ENCODE assay signal across 22 mouse cellular contexts in the genomic region with DNA sequence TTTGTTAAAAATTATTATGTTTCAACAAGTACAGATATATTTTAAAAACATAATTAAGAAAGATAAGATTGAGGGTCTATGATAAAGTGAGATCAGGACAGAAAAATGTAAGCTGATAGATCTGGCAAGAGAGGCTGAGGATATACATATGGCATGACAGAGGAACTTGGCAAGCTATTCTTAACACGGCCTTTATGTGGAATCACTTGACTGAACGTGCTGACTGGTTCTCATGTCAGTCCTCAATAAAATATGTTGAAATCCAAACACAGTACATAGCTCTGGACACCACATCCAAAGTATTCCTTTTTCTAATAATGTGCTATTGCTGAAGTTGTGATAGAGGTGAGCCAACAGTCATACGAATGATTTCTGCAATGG.
DNase-seq lines count a peak whose midpoint lies in the region; ATAC-seq and TF ChIP-seq lines count a peak whose summit lies in the region.
"Had no signal": no experiment of that assay in that cellular context is flagged by ENCODE, and none has a peak within 500 bp of the region (broad histone marks: within the 10 kb centered on the region; RNA-seq: fewer than 3 reads in every experiment).

No protein-coding gene starts in this region.

- no peak overlapping the region for H3K4me2 ChIP-seq in forebrain, embryonic 14.5 days (ENCODE audit: low read length)
- H3K4me2 ChIP-seq in forebrain, embryonic 13.5 days: no peak overlapping the region
- H3K4me2 ChIP-seq in heart, postnatal 0 days (ENCODE audit: low read depth, low read length): no peak overlapping the region
- no peak overlapping the region for H3K4me2 ChIP-seq in limb, embryonic 14.5 days (replicated peaks; ENCODE audit: low read depth, low read length, severe bottlenecking)
- H3K4me2 ChIP-seq: embryonic facial prominence, embryonic 13.5 days; hindbrain, embryonic 13.5 days; liver, embryonic 12.5 days; midbrain, embryonic 15.5 days had no signal

- WGBS in forebrain, embryonic 14.5 days: 77% methylated on average over 3 of the region's 3 CpGs
- 90% methylated on average over 3 of the region's 3 CpGs for WGBS in forebrain, embryonic 13.5 days
- WGBS in heart, postnatal 0 days: 32% methylated on average over 3 of the region's 3 CpGs
- 78% methylated on average over 3 of the region's 3 CpGs for WGBS in limb, embryonic 14.5 days
- WGBS in limb, embryonic 10.5 days: 93% methylated on average over 3 of the region's 3 CpGs

- H3K9ac ChIP-seq in forebrain, embryonic 14.5 days (ENCODE audit: low read length): no peak overlapping the region
- H3K9ac ChIP-seq in forebrain, embryonic 13.5 days: no peak overlapping the region
- H3K9ac ChIP-seq in heart, postnatal 0 days (replicated peaks; ENCODE audit: low read depth, low read length): no peak overlapping the region
- no peak overlapping the region for H3K9ac ChIP-seq in limb, embryonic 14.5 days (ENCODE audit: low read depth, low read length, severe bottlenecking)
- H3K9ac ChIP-seq: embryonic facial prominence, embryonic 13.5 days; hindbrain, embryonic 13.5 days; liver, embryonic 12.5 days; midbrain, embryonic 15.5 days had no signal

- H3K4me3 ChIP-seq in forebrain, embryonic 14.5 days (ENCODE audit: low read depth, low read length): no peak overlapping the region
- H3K4me3 ChIP-seq in forebrain, embryonic 13.5 days: no peak overlapping the region
- no peak overlapping the region for H3K4me3 ChIP-seq in heart, postnatal 0 days (ENCODE audit: low read depth, low read length)
- no peak overlapping the region for H3K4me3 ChIP-seq in limb, embryonic 14.5 days (replicated peaks; ENCODE audit: low read length)
- no peak overlapping the region for H3K4me3 ChIP-seq in limb, embryonic 10.5 days
- H3K4me3 ChIP-seq: embryonic facial prominence, embryonic 13.5 days; hindbrain, embryonic 13.5 days; liver, embryonic 12.5 days; midbrain, embryonic 15.5 days; myocyte had no signal

- peak; percentile 13 for DNase-seq in forebrain, embryonic 14.5 days (ENCODE audit: low spot score)
- peak; percentile 12 for DNase-seq in heart, postnatal 0 days (ENCODE audit: low spot score)
- no peak for DNase-seq in heart, postnatal 14 days
- peak; percentile 72 for DNase-seq in limb, embryonic 14.5 days (ENCODE audit: low spot score)
- DNase-seq in limb, embryonic 10.5 days (ENCODE audit: low spot score): no peak
- peak; percentile 38 for DNase-seq in brain, embryonic 14.5 days (ENCODE audit: low read depth)
- DNase-seq in frontal cortex, postnatal 14 days (ENCODE audit: low spot score in 2 of 2): no peak
- DNase-seq: adrenal gland, adult 8-10 months; cerebellum, adult 11 months; cerebellum, postnatal 10 days; gastrocnemius, postnatal 36 days; lung, postnatal 14 days; thymus, postnatal 36 days had no signal

- no peaks in the 10 kb centered on the region for H3K4me1 ChIP-seq in forebrain, embryonic 14.5 days (ENCODE audit: control insufficient read depth, insufficient read depth, low read length)
- no peaks in the 10 kb centered on the region for H3K4me1 ChIP-seq in forebrain, embryonic 13.5 days
- H3K4me1 ChIP-seq in heart, postnatal 0 days (ENCODE audit: control insufficient read depth, insufficient read depth): no peaks in the 10 kb centered on the region
- no peaks in the 10 kb centered on the region for H3K4me1 ChIP-seq in limb, embryonic 14.5 days (ENCODE audit: control insufficient read depth, insufficient read depth, low read length)
- no peaks in the 10 kb centered on the region for H3K4me1 ChIP-seq in limb, embryonic 10.5 days
- H3K4me1 ChIP-seq: embryonic facial prominence, embryonic 13.5 days; hindbrain, embryonic 13.5 days; liver, embryonic 12.5 days; midbrain, embryonic 15.5 days had no signal

- H3K27me3 ChIP-seq in forebrain, embryonic 14.5 days (replicated peaks; ENCODE audit: control insufficient read depth, insufficient read depth, low read length): no peaks in the 10 kb centered on the region
- no peaks in the 10 kb centered on the region for H3K27me3 ChIP-seq in forebrain, embryonic 13.5 days
- H3K27me3 ChIP-seq in heart, postnatal 0 days (ENCODE audit: control insufficient read depth, insufficient read depth, low read length): no peaks in the 10 kb centered on the region
- no peaks in the 10 kb centered on the region for H3K27me3 ChIP-seq in limb, embryonic 14.5 days (ENCODE audit: control insufficient read depth, insufficient read depth, low read length)
- H3K27me3 ChIP-seq in limb, embryonic 10.5 days (ENCODE audit: low read depth, poor library complexity, severe bottlenecking): no peaks in the 10 kb centered on the region
- H3K27me3 ChIP-seq: embryonic facial prominence, embryonic 13.5 days; hindbrain, embryonic 13.5 days; liver, embryonic 12.5 days; midbrain, embryonic 15.5 days; Patski had no signal

- H3K36me3 ChIP-seq in forebrain, embryonic 14.5 days (ENCODE audit: control insufficient read depth, insufficient read depth, low read length): no peaks in the 10 kb centered on the region
- H3K36me3 ChIP-seq in forebrain, embryonic 13.5 days (ENCODE audit: poor library complexity, severe bottlenecking): no peaks in the 10 kb centered on the region
- no peaks in the 10 kb centered on the region for H3K36me3 ChIP-seq in heart, postnatal 0 days (replicated peaks; ENCODE audit: control insufficient read depth, insufficient read depth, low read length)
- H3K36me3 ChIP-seq in limb, embryonic 14.5 days (ENCODE audit: control insufficient read depth, insufficient read depth, low read length): no peaks in the 10 kb centered on the region
- no peaks in the 10 kb centered on the region for H3K36me3 ChIP-seq in limb, embryonic 10.5 days
- H3K36me3 ChIP-seq: embryonic facial prominence, embryonic 13.5 days; hindbrain, embryonic 13.5 days; liver, embryonic 12.5 days; midbrain, embryonic 15.5 days had no signal

- no peak for TF ChIP-seq POLR2A in limb, embryonic 14.5 days (IDR thresholded peaks at IDR 0.05; ENCODE audit: borderline replicate concordance, extremely low read depth, insufficient read depth, insufficient read length)
- TF ChIP-seq POLR2A in brain, embryonic 14.5 days (IDR thresholded peaks at IDR 0.05; ENCODE audit: borderline replicate concordance, extremely low read depth, insufficient read depth, insufficient read length, poor library complexity, severe bottlenecking): no peak

- no peaks in the 10 kb centered on the region for H3K9me3 ChIP-seq in forebrain, embryonic 14.5 days (replicated peaks; ENCODE audit: control insufficient read depth, low read length)
- H3K9me3 ChIP-seq in forebrain, embryonic 13.5 days (replicated peaks): no peaks in the 10 kb centered on the region
- H3K9me3 ChIP-seq in heart, postnatal 0 days (replicated peaks; ENCODE audit: control insufficient read depth, low read length): peaks cover 6% of the 10 kb centered on the region; the same call in 1 of the 2 replicates
- no peaks in the 10 kb centered on the region for H3K9me3 ChIP-seq in limb, embryonic 14.5 days (ENCODE audit: control insufficient read depth, low read length)
- no peaks in the 10 kb centered on the region for H3K9me3 ChIP-seq in limb, embryonic 10.5 days (replicated peaks)
- H3K9me3 ChIP-seq: embryonic facial prominence, embryonic 13.5 days; hindbrain, embryonic 13.5 days; liver, embryonic 12.5 days; midbrain, embryonic 15.5 days had no signal

- no peak for ATAC-seq in forebrain, embryonic 14.5 days
- ATAC-seq in forebrain, embryonic 13.5 days: no peak
- no peak for ATAC-seq in heart, postnatal 0 days (ENCODE audit: insufficient read depth, low read depth)
- ATAC-seq in limb, embryonic 14.5 days (ENCODE audit: low FRiP score, low read depth): no peak
- ATAC-seq: CD4-positive, CD25-positive, alpha-beta regulatory T cell, adult 4 months; inflammation-experienced regulatory T-cells, adult 6 months; liver, embryonic 12.5 days; midbrain, embryonic 15.5 days; Patski had no signal

- intact Hi-C loops in heart, postnatal 14 days (cut with DNase I): no loop called here

- no peak overlapping the region for H3K27ac ChIP-seq in forebrain, embryonic 14.5 days (ENCODE audit: low read depth, low read length)
- no peak overlapping the region for H3K27ac ChIP-seq in forebrain, embryonic 13.5 days
- no peak overlapping the region for H3K27ac ChIP-seq in heart, postnatal 0 days (ENCODE audit: low read depth)
- H3K27ac ChIP-seq in limb, embryonic 14.5 days (replicated peaks; ENCODE audit: low read depth, low read length): no peak overlapping the region
- H3K27ac ChIP-seq in limb, embryonic 10.5 days: no peak overlapping the region
- H3K27ac ChIP-seq: embryonic facial prominence, embryonic 13.5 days; hindbrain, embryonic 13.5 days; liver, embryonic 12.5 days; midbrain, embryonic 15.5 days had no signal

- TF ChIP-seq EP300 in heart, postnatal 0 days (IDR thresholded peaks at IDR 0.05; ENCODE audit: low read depth): no peak

- no peak for TF ChIP-seq CTCF in heart, postnatal 0 days (IDR thresholded peaks at IDR 0.05; ENCODE audit: low read depth)
- no peak for TF ChIP-seq CTCF in brain, embryonic 14.5 days (IDR thresholded peaks at IDR 0.05; ENCODE audit: borderline replicate concordance, extremely low read depth, insufficient read depth, insufficient read length)

Comparison
In these comparisons a context has a peak if more than half of its experiments do, and no peak if none do; other contexts are left out.
1. DNase-seq: peak in forebrain, embryonic 14.5 days (single experiment), heart, postnatal 0 days (single experiment), limb, embryonic 14.5 days (single experiment) and brain, embryonic 14.5 days (single experiment); none in heart, postnatal 14 days (0 of 2), limb, embryonic 10.5 days (single experiment) and frontal cortex, postnatal 14 days (0 of 2).